Mouse (Mus musculus) adrenal gland, postnatal 25 days (tissue): ENCODE measurements around the gene B4galt7. TPM values are rescaled to one million over a fixed set of nuclear protein-coding genes. Genes with fewer than 3 reads are reported as not detected.
"Not testable (repeated sequence)": the region's sequence is repeated elsewhere in the genome, so short reads cannot be mapped to it uniquely, and the experiment has no call there.

ENCODE experiments used
- DNase-seq: peaks from one replicate; pipeline ENCODE4 v3.0.0; 2021; ENCODE audit warnings: mixed read lengths
- long read RNA-seq: library from polyadenylated mRNA; stranded (forward); transcript quantifications from one replicate; pipeline ENCODE4 v2.0.0, GENCODE M21; 2021
- total RNA-seq: library from RNA; stranded (reverse); gene quantifications from 2 replicates; pipeline ENCODE4 v1.2.3, GENCODE M21; 2021

The B4galt7 gene
- total RNA-seq: 16.4 and 19.7 TPM in 2 replicates
- long read RNA-seq, transcript B4galt7-201 (6 exons, 2,130 nt): major isoform, 29 of 35 reads
- long read RNA-seq, partial matches to known transcripts: 2 of 35 reads
- long read RNA-seq, other reads (novel, unspliced or antisense): 4 of 35 reads

GRCm38 (mm10) chr13:55599566-55600540 lies at the start of gene B4galt7:
Gene B4galt7 (plus strand): TSS chr13:55599896.
- peak; percentile 91 for DNase-seq

DNA sequence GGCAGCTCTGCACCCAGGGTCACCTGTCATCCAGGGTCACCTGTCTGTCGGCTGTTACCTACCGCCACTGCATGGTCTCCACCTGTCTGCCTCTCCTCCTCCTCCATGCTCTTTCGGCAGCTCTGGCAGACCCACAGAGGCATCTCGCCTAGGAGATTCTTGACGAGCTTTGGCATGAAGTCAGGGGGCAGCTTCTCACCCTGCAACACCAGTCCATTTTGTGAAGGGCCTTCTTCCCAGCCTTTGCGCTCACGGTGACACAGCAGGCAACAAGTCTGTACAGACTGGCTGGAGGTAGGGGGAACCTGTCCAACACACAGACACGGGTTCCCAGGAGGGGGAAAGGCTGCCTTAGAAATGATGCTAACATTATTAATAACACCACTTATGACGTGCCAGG lies 43.8 kb upstream of the B4galt7 start:
- DNase-seq: no peak

- DNase-seq: no peak
These were observed 42.2 kb upstream of the B4galt7 start for GRCm38 (mm10) chr13:55557499-55557898.

GRCm38 (mm10) chr13:55563266-55563879 lies 36.3 kb upstream of the B4galt7 start:
- DNase-seq: no peak

- DNase-seq: no peak
These were observed 32.7 kb upstream of the B4galt7 start for GRCm38 (mm10) chr13:55567001-55567400.

GRCm38 (mm10) chr13:55567949-55568348 lies 31.7 kb upstream of the B4galt7 start:
- no peak for DNase-seq

DNA sequence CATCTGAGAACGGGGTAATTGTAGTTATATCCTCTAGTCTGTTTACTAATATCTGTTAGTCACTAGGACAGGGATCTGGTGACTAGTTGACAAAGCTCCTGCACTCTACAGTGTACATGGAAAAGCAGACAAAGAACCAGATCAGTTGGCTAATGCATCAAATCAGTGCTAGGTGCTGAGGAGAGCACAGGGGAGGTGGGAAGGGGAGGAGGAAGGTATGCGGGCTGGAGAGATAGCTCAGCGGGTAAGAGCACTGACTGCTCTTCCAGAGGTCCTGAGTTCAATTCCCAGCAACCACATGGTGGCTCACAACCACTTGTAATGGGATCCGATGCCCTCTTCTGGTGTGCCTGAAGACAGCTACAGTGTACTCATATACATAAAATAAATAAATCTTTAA lies 31.2 kb upstream of the B4galt7 start:
- not testable (repeated sequence) for DNase-seq

DNA sequence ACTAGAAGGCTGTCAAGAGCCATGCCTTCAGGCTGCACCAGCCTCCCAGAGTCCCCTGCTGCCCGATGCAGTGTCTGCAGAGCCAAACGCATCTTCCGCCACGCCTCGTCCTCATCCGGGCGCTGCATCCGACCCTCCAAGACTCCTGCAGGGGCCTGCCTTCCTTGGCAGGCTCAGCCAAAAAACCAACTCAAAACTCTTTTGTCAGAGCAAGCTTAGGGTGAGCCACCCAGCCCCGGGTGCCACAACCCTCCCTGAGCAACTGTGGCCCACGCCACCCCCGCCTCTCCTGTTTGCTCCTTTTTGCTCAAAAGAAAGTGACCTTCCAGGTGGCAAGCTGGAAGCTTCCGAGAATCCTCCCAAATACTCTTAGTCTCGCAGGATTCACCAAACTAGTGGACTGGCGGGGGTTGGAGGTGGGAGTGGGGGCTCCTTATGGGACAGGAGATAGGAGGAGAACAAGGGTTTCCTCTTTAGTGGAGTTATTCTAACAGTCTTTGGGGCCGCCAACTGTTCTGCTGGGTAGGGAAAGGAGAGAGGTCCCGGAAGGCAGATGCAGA lies 29.9 kb upstream of the B4galt7 start:
- no peak for DNase-seq

- DNase-seq: peak; percentile 49
These were observed 29.3 kb upstream of the B4galt7 start for GRCm38 (mm10) chr13:55570286-55570973.

DNA sequence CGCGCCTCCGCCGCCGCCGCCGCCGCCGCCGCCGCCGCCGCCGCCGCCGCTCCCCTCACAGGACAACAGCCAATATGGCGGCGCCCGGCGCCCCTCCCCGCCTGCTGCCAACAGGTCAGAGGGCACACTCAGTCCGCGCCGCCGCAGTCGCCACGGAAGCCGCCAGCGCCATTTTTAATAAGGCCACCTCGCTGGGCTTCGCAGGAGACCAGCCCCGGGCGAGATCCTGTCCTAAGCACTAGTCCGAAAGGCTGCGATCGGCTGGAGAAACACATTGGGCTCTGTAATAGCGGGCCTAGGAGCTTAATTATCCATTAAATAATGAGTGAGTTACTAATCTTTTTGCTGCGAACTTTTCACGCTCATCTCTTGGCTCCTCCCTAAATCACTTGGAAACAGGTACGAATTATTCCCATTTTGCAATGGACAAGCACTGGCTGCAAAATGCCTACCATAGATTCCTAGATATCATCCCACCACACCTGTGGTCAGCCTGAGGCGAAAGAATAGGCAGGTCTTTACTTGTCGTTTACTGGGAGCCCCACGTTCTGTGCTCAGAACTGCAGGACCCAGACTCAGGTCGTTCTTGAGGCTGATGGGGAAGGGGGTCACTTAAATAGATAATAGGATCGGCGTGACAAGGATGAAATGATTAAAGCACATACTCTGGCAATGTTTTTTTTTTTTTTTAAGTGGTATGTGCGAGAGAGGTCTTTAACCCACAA lies 28.5 kb upstream of the B4galt7 start, which contains the start of gene Fam193b:
TSS of gene Fam193b (minus strand) at position 94 of the 725 bp plus-strand sequence.
- DNase-seq: peak; percentile 96

GRCm38 (mm10) chr13:55571977-55572376 lies 27.7 kb upstream of the B4galt7 start:
- DNase-seq: no peak

DNA sequence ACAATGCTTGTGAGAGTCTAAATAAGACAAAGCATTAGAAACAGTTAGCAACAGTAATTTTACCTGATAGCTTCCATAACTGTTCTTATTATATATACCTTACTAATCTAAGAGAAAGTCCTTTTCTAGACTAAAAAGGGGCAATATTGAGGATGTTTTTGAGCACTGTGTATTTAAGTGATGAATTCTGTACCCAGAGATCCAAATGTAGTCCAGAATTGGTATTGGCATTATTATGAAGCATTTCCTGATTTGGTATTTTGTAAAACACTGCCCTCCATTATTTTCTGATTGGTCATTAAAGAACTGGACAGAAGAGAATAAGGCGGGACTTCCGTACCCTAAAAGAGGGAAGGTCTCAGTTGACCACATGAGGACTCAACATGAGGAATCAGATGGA lies 26.3 kb upstream of the B4galt7 start, which contains the start of gene Tmed9:
TSS of gene Tmed9 (plus strand) at position 301 of the 400 bp plus-strand sequence.
- no peak for DNase-seq

DNA sequence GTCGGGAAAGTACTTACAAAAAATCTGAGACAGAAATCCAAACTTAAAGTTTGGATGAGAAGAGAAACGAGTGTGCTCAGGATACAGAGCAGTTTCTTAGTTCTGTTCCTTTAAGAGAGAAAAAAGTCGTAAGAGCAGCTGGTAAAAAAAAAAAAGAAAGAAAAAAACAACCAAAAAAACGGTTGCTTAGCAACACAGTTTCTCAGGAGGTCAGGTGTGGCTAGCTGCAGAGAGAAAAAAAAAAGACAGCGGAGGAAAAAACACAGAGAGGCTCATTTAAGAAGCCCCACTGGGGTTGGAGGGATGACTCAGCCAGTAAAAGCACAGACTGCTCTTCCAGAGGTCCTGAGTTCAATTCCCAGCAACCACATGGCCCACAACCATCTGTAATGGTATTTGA lies 25.4 kb upstream of the B4galt7 start:
- DNase-seq: no peak

GRCm38 (mm10) chr13:55575932-55576331 lies 23.8 kb upstream of the B4galt7 start:
- DNase-seq: no peak

- not testable (repeated sequence) for DNase-seq
These were observed 22.8 kb upstream of the B4galt7 start for GRCm38 (mm10) chr13:55576872-55577271.

DNA sequence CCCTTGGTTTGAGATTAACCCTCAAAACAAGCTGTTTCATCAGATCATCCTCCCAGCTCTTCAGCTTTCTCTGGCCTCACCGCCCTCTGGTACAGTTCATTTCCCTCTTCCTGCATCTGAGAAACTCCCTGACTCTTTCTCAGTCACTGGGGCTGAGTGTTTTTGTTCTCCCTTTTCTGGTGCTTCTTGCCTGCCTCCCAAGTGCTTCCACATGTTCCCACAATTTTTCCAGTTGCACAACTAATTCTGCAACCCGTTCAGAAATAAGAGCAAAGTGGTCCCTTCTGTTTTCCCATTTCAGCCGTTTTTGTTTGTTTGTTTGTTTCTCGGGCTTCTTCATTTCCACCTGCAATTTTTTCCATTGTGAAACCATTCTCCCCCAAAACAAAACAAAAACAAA lies 21.6 kb upstream of the B4galt7 start:
- no peak for DNase-seq

- no peak for DNase-seq
These were observed 7.7 kb upstream of the B4galt7 start for GRCm38 (mm10) chr13:55591961-55592490.

DNA sequence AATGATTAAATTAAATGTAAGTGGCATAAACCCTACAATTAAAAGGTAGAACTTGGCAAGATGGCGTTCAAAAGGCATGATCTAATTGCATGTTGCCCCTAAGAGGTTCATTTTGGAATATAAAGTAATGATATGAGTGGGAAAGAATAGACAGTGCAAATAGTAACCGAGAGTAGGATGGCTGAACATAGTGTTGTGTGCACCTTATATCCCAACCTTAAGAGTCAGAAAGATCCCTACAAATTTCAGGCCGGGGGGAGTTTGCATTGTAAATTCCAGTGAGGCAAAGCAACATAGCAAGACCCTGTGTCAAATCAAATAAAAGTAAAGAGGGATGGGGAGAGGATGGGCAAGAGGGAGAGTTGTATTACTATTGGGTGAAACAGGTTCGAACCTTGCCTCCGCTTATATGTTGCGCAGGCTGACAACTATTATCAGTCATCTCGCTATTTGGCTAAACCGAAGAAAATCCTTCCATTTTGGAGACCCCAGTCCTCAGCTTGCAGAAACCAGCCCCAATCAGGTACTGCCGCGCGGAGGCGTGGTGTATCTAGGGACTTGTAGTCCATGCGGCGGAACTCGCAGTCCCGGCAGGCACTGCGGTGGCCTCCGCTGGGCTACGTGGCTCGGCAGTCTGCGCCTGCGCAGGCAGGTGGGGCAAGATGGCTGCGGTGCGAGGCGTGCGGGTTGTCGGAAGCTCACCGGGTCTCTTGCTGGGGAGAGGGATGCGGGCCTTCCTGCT lies 7.0 kb upstream of the B4galt7 start:
- peak; percentile 97 for DNase-seq

DNA sequence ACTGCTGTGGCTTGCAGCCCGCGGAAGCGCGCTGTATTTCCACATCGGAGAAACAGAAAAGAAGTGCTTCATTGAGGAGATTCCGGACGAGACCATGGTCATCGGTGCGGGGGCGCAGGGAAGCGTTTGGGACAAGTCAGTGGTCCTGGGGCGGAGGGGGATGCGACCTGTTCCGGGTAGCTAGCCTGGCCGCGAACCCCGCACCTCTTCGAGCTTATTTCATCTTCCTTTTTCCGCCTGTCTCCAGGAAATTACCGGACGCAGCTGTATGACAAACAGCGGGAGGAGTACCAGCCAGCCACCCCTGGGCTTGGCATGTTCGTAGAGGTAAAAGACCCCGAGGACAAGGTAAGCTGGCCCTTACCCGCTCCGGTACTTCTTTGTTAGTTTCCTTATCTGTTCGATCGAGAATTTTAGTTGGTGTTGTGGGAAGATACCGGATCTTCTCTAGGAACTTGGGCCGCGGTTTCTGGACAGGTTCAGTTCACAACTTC lies 6.4 kb upstream of the B4galt7 start:
- DNase-seq: no peak

- peak; percentile 42 for DNase-seq
These were observed 4.3 kb upstream of the B4galt7 start for GRCm38 (mm10) chr13:55595375-55595774.
